Mouse (Mus musculus): Measurements from ENCODE around the gene Olfr642. TPM values are rescaled to one million over a fixed set of nuclear protein-coding genes. Genes with fewer than 3 reads are reported as not detected.

Olfr642 gene
- not detected for total RNA-seq (2023)

DNA sequence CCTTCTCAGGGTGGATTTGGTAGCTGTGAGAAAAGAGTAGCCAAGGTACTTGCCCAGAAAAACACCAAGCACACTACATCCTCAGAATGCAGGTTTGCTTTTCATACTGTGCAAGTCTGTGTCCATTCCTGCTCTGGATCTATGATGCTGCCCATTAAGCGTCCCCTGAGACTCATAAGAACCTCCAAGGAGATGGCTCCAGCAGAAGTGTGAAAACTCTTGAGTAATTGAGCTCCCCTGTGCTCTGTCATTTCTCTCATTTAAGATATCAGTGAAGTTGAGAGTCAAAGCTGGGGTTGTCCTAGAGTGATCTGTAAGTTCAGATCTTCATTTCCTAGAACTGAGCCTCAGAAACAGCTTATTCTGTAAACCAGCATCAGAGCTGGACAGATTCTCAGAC, at the start of gene Olfr642:
Gene Olfr642 (minus strand): TSS at position 101 of the 400 bp plus-strand sequence.

DNA sequence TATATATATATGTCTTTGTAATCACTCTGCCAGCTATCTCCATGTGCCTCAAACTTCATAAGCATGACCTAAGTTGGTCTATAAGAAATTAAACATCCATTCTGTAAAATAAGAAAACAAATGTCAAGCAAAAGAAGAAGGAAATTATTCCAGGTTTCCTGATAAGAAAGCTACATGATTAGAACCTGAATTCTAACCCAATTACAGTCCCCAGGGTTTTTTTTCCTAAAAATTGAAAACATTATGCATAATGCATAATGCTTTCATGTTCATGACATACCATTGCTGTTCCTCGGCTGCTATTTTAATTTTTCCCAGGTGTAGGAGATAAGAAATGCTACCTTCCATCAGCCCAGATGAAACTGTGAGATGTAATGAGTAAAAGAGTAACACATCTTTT, 32.9 kb upstream of the Olfr642 start, which contains the start of gene Olfr645:
Gene Olfr645 (minus strand): TSS at position 101 of the 400 bp plus-strand sequence.

DNA sequence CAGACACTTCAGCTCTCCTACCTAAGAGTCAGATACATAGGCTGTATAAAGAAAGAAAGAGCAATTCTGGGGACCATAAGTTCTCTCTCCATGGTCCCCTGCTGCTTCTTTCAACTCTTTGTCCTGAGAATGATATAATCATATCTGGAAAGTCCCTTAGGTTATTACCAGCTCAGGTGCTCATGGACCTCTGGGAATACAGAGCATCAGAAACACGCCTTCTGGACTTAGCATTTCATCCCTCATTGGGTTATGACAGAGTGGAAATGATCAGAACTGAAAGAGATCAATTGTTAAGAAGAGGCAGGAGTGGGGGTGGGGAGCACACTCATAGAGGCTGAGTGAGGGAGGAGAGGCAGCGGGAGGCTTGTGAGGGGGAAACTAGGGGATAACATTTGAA, 19.3 kb upstream of the Olfr642 start, which contains the start of gene Olfr644:
Gene Olfr644 (minus strand): TSS at position 101 of the 400 bp plus-strand sequence.

DNA sequence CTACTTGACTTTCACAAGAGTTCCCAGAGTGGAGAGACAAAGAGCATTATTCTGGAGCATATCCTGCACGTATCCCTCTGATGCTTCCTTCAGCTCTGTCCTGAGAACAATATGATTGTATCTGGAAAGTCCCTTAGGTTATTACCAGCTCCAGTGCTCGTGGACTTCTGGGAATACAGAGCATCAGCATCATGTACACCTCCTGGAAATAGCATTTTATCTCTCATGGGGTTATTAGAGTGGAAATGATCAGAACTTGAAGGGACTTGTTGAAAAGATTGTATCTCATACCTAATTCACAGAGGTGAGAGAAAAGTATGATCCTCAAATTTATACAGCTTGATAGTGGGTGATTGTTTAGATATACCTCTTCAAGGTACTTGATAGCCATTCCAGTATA, 8.9 kb upstream of the Olfr642 start, which contains the start of gene 4930516K23Rik:
Gene 4930516K23Rik (minus strand): TSS at position 101 of the 400 bp plus-strand sequence.

DNA sequence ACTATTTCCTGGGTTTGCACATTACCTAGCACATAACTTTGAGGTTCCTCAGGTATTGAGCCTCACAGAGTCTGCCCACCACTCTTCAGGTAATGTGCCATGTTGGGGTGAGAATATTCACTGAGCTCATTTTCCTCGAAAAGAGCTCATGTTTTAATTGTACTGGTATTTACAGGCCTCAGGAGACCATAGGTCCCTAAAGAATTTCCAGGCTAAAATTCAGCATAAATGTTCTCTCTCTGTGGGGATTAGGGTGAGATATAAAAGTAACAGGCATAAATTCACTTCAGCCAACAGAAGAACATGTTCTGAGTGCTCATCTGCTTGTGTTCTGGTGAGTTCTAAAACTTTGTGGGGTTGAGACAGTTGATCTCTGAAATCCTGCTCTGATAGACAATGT, 17.3 kb downstream of the Olfr642 start, which contains the start of gene Olfr641:
Gene Olfr641 (plus strand): TSS at position 301 of the 400 bp plus-strand sequence.

DNA sequence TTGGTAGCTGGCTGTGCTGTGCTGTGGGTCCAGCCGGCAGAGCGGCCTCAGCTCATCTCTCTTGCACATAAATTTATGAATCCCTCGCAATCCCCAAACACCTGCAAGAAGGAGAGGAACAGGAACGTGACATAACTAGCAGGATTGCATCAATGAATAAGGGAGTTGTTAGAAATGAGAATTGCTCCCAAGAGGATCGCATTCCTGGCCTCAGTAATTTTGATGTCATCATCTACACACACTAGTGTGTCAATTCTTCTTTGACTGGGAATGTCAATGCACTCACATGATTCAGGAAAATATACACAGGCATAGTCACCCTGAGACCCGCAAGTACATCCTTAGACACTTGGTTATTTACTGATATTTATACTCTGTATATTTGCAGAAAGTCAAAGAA, 27.0 kb downstream of the Olfr642 start, which contains the start of gene Olfr640:
Gene Olfr640 (minus strand): TSS at position 101 of the 400 bp plus-strand sequence.

DNA sequence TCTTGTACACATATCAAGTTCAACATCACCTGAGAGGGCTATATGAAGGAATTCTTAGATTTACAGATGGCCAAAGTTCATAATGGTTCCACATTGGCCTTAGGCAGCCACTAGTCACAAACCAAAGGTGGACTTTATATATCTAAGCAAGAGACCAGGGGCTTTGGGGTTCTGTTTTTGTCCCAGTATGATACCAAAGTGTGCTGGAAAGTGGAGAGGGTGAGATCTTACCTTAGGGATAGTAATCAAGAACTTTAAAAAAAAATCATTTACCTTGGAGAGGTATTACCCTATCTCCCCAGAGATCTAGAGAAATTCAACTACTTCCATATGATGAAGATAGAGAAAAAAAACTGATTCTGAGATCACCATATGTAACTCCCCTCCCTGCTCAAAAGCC, 35.3 kb downstream of the Olfr642 start, which contains the start of gene Olfr639:
Gene Olfr639 (minus strand): TSS at position 101 of the 400 bp plus-strand sequence.

DNA sequence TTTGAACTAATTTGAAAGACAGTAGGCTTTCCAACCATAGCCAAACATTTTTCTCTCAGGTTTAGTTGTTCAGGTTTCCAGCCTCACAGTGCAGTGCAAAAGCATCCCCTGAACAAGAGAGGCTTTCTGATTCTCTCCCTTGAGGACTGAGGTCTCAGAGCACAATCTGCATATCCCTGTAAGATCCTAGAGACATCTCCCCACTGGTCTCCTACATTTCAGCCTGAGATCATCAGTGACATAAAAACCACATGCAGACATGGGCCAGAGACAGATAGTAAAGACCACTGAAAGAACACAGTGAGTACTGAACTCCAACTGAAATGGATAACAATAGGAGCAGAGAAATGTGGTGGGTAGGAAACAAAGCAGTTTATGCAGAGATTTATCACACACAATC, 54.0 kb downstream of the Olfr642 start, which contains the start of gene Olfr638:
Gene Olfr638 (plus strand): TSS at position 301 of the 400 bp plus-strand sequence.

Other genes starting within 250 kb of the Olfr642 start
- 100 to 1,000 TPM in 1 of 2 experiments, 10 to 100 TPM in 1; 81.2 to 165 TPM for gene Hbb-bt, start 238.7 kb downstream of the Olfr642 start, total RNA-seq (2023)
- 100 to 1,000 TPM; 331 to 680 TPM for gene Hbb-bs, start 224.6 kb downstream of the Olfr642 start, total RNA-seq (2023)
- gene Hbb-bh2, start 212.1 kb downstream of the Olfr642 start, total RNA-seq (2023), result not detected
- not detected for gene Hbb-bh1, start 209.5 kb downstream of the Olfr642 start, total RNA-seq (2023)
- gene Hbb-y, start 199.4 kb downstream of the Olfr642 start, total RNA-seq (2023), result not detected
- gene Olfr66, start 166.4 kb downstream of the Olfr642 start, total RNA-seq (2023), result not detected
- not detected for gene Olfr64, start 158.2 kb downstream of the Olfr642 start, total RNA-seq (2023)
- gene Olfr65, start 149.2 kb downstream of the Olfr642 start, total RNA-seq (2023), result not detected
- gene Olfr631, start 123.8 kb downstream of the Olfr642 start, total RNA-seq (2023), result not detected
- gene Olfr632, start 118.3 kb downstream of the Olfr642 start, total RNA-seq (2023), result not detected
- not detected for gene Olfr633, start 108.2 kb downstream of the Olfr642 start, total RNA-seq (2023)
- gene Olfr635, start 81.5 kb downstream of the Olfr642 start, total RNA-seq (2023), result not detected
- not detected for gene Olfr638, start 53.9 kb downstream of the Olfr642 start, total RNA-seq (2023)
- under 1 TPM; 0.07 to 0.09 TPM for gene Olfr639, start 35.4 kb downstream of the Olfr642 start, total RNA-seq (2023)
- gene Olfr640, start 27.1 kb downstream of the Olfr642 start, total RNA-seq (2023), result not detected
- not detected for gene Olfr641, start 17.2 kb downstream of the Olfr642 start, total RNA-seq (2023)
- gene 4930516K23Rik, start 8.8 kb upstream of the Olfr642 start, total RNA-seq (2023), result not detected
- not detected for gene Olfr644, start 19.2 kb upstream of the Olfr642 start, total RNA-seq (2023)
- not detected for gene Olfr645, start 32.8 kb upstream of the Olfr642 start, total RNA-seq (2023)
- gene Olfr646, start 52.2 kb upstream of the Olfr642 start, total RNA-seq (2023), result under 1 TPM in 1 of 2 experiments, not detected in 1; 0.13 TPM
- gene Ubqln5, start 77.2 kb upstream of the Olfr642 start, total RNA-seq (2023), result not detected
- not detected for gene Olfr643, start 84.7 kb upstream of the Olfr642 start, total RNA-seq (2023)
- gene Ubqln3, start 90.6 kb upstream of the Olfr642 start, total RNA-seq (2023), result not detected
- gene Ubqlnl, start 97.9 kb upstream of the Olfr642 start, total RNA-seq (2023), result not detected
- gene Olfm5, start 112.2 kb upstream of the Olfr642 start, total RNA-seq (2023), result not detected
- gene Olfr648, start 130.7 kb upstream of the Olfr642 start, total RNA-seq (2023), result under 1 TPM; 0.13 to 0.22 TPM
- not detected for gene Olfr649, start 143.3 kb upstream of the Olfr642 start, total RNA-seq (2023)
- gene Trim6, start 166.1 kb upstream of the Olfr642 start, total RNA-seq (2023), result 1 to 10 TPM; 1.6 TPM
- 10 to 100 TPM; 13.9 to 19.6 TPM for gene Trim34a, start 191.8 kb upstream of the Olfr642 start, total RNA-seq (2023)
- 10 to 100 TPM; 11.2 to 12.9 TPM for gene Trim5, start 235.4 kb upstream of the Olfr642 start, total RNA-seq (2023)